Mouse (Mus musculus): Measurements from ENCODE around the gene Eftud2.

Gene Eftud2

DNA sequence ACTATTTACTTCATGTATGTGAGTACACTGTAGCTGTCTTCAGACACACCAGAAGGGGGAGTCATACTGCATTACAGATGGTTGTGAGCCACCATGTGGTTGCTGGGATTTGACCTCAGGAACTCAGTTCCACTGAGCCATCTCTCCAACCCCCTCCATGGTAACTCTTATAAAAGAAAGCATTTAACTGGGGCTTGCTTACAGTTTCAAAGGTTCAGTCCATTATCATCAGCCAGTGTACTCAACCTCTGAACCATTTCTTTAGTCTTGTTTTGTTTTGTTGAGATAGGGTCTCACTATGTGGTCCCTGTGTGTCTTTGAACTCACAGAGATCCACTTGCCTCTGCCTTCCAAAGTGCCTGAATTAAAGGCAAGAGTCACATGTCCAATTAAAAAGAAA, 65.9 kb downstream of the Eftud2 start:
- DNase-seq: no peak

DNA sequence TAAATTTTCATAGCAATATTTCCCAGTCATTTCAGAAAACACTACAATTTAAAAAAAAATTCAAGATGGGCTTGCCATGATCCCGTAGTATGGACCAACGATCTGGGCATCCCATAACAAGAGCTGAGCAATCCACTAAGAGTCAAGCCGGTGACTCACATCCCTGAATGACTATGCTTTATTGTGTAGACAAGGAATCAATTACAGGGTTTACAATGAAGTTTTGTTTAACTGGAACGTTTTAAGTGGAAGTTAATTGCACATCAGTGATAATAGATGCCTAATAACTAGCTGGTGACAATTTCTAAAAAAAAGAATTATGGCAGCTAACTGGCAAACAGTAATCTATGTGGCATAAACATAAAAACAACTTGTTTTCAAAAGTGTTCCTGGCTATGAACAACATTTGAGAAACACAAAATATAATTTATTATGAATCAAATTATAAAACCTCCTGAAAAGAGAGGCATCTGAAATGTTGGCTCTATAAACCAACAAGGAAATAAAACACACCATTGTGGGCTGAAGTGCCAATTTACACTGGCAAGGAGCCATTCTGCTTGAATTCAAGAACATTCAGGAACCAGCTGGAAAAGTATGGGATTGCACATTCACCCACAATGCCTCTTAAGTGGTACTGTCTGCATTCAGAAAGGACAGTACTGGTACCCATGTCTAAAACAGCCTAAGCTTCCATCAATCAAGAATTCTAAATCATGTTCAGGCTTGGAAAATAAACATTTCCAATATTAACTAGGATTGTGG, 69.9 kb downstream of the Eftud2 start:
- DNase-seq: no peak

DNA sequence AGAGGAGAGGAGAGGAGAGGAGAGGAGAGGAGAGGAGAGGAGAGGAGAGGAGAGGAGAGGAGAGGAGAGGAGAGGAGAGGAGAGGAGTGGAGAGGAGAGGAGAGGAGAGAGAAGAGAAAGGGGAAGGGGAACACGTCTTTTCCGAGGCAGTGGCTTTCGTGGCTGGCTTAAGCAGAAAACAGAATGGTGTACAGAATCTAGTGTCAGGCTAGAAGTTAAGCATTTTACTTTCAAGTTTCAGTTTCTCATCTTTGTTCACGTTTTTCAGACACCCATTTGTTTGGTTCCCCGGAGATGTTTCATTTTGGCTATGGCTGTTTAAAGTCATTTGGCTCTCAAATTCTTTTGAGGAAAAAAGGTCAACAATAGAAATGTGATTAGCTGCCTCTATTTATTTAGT, 72.5 kb downstream of the Eftud2 start:
- DNase-seq: no peak

DNA sequence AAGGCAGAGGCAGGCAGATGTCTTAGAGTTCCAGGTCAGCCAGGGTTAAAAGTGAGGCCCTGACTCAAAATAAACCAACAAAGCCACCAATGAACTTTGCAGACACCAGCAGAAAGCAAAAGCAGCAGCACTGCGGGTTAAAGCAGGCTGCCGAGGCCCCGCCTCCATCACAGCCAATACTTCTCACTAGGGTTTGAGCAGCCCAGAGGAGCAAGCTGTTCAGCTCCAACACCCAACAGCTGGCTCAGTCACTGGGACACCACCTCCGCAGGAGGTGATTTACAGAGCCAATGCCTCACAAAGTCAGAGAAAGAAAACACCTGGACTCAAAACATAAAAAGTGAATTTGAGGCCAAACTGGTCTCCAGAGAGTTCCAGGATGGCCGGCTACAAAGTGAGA, 77.3 kb downstream of the Eftud2 start:
- no peak for DNase-seq

DNA sequence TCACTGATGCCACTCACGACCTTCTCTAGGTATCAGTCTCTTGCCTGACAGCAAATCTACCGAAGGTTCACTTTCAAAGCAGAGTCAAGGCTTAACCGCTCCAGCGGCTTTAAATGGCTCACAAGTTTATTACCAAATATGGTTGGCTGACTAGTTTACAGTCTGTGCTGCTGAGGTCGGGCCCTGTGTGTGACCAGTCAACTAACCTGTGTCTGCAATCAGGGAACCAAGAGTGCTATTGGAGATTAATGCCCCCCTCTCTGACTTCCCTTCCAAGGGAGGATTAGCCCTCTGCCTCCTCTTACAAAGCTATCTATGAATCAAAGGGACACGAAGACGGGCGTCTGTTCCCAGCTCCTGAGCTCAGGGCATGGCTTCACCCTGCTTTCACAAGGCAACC, 86.6 kb downstream of the Eftud2 start:
- DNase-seq: no peak

DNA sequence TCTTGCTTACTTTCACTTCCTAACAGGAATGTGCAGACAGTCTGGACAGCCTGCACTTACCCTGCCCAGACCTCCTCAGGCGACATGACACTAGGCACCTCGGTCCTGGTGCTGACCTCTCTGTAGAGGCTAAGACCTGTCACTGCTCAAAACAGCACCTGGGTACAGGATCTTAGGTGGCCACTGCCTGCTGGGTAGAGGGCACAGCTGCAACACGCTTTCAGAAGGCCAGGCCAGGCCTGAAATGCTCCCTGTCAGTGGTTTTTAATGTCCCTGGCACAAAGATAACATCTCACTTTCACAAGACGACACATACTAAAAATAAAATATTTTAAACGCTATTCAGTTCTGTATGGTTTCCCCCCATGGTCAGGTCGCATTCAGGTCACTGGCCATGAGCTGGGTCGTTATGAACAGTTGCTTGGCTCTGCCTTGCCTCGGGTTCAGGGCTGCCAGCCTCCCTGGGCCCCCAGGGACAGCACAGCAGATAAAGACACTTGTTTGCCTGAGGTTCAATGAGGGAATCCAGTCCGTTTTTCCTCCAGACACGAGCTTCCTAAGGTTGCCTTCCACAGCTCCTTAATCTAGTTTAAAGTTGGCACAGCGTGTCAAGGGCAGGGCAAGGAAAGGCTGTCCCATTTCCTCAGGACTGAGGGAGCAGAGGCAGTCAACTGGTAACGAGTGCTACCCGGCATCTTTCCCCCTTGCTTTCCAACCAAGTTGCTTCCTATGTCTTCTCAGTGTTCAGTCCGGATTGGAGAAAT, 88.9 kb downstream of the Eftud2 start:
- no peak for DNase-seq

Data from kidney, postnatal 25 days (tissue).